Mouse (Mus musculus) forebrain, embryonic 10.5 days (tissue): ENCODE measurements around the gene Iqcd. TPM values are rescaled to one million over a fixed set of nuclear protein-coding genes. Genes with fewer than 3 reads are reported as not detected.

Source experiments
- DNase-seq: peaks from one replicate; pipeline ENCODE4 v3.0.0-alpha.2; 2017; ENCODE audit warnings: low spot score; ENCODE audit errors: extremely low spot score
- H3K27ac ChIP-seq: fragments of 300-500 bp; sonication (generic); 2 replicates; pipeline ENCODE4 v1.5.1; 2016; ENCODE audit warnings: mild to moderate bottlenecking
- H3K27me3 ChIP-seq: fragments of 300-500 bp; sonication (generic); 2 replicates; pipeline ENCODE4 v1.6.1; 2016; ENCODE audit warnings: mild to moderate bottlenecking; ENCODE audit not compliant: poor library complexity, severe bottlenecking
- H3K36me3 ChIP-seq: fragments of 300-500 bp; sonication (generic); replicated peaks from 2 replicates; pipeline ENCODE4 v1.6.1; 2016; ENCODE audit warnings: mild to moderate bottlenecking, moderate library complexity
- H3K4me1 ChIP-seq: fragments of 300-500 bp; sonication (generic); 2 replicates; pipeline ENCODE4 v1.6.1; 2016
- H3K4me3 ChIP-seq: fragments of 300-500 bp; sonication (generic); 2 replicates; pipeline ENCODE4 v1.5.1; 2016; ENCODE audit warnings: mild to moderate bottlenecking, moderate library complexity
- H3K9me3 ChIP-seq: fragments of 300-500 bp; sonication (generic); 2 replicates; pipeline ENCODE4 v1.6.1; 2016; ENCODE audit warnings: mild to moderate bottlenecking, moderate library complexity
- WGBS: fragments of 180-500 bp; shearing (Covaris S2); methylation state at CpG from one replicate; pipeline ENCODE4 v1.1.7; 2016; 5-methylcytosine and 5-hydroxymethylcytosine counted together
- polyA plus RNA-seq: library from polyadenylated mRNA; unstranded; fragments of >200 nt; fragmentation: Nextera tagmentation; extraction: Ambion mirVana; gene quantifications from 2 replicates; pipeline ENCODE4 v1.2.1, GENCODE M21; 2016

Gene Iqcd
- polyA plus RNA-seq, 1 experiment from 2014 or later, result 0.84 TPM

- Histone ChIP-seq H3K4me1 (peaks cover 88% of the 10 kb centered on the region), H3K27me3 (no peaks in the 10 kb centered on the region), H3K36me3 (no peaks in the 10 kb centered on the region), H3K9me3 (no peaks in the 10 kb centered on the region), H3K4me3 (peak overlapping the region; percentile 16; the same call in 1 of the 2 replicates), H3K27ac (peak overlapping the region; percentile 87)
- DNase-seq, result no peak
- 44% methylated on average over 15 of the region's 15 CpGs for WGBS
Observed at GRCm38 (mm10) chr5:120565171-120565905, 23.5 kb upstream of the Iqcd start.

GRCm38 (mm10) chr5:120566101-120566500 is 22.7 kb upstream of the Iqcd start:
- Histone ChIP-seq H3K4me3 (peak overlapping the region; percentile 16; the same call in 1 of the 2 replicates), H3K9me3 (no peaks in the 10 kb centered on the region), H3K4me1 (peaks cover 88% of the 10 kb centered on the region), H3K27me3 (no peaks in the 10 kb centered on the region), H3K36me3 (no peaks in the 10 kb centered on the region), H3K27ac (peak overlapping the region; percentile 87)
- no peak for DNase-seq
- 44% methylated on average over 5 of the region's 5 CpGs for WGBS

- Histone ChIP-seq H3K9me3 (no peaks in the 10 kb centered on the region), H3K4me1 (peaks cover 91% of the 10 kb centered on the region), H3K4me3 (no peak overlapping the region), H3K36me3 (no peaks in the 10 kb centered on the region), H3K27me3 (no peaks in the 10 kb centered on the region), H3K27ac (peak overlapping the region; percentile 87)
- 63% methylated on average over 9 of the region's 9 CpGs for WGBS
- DNase-seq, result no peak
Observed at GRCm38 (mm10) chr5:120566681-120567252, 22.0 kb upstream of the Iqcd start.

- DNase-seq, result no peak
- H3K9me3 ChIP-seq, result no peaks in the 10 kb centered on the region
- no peaks in the 10 kb centered on the region for H3K27me3 ChIP-seq
- 17% methylated on average over 21 of the region's 21 CpGs for WGBS
- H3K4me1 ChIP-seq, result peaks cover 89% of the 10 kb centered on the region
- peak overlapping the region; percentile 87 for H3K27ac ChIP-seq
- peak overlapping the region; percentile 23; the same call in 1 of the 2 replicates for H3K4me3 ChIP-seq
- no peaks in the 10 kb centered on the region for H3K36me3 ChIP-seq
Observed at GRCm38 (mm10) chr5:120567253-120567701, 21.5 kb upstream of the Iqcd start.

- DNase-seq, result no peak
- Histone ChIP-seq H3K36me3 (no peaks in the 10 kb centered on the region), H3K4me3 (no peak overlapping the region)
Observed at GRCm38 (mm10) chr5:120567761-120568211, 21.0 kb upstream of the Iqcd start.

GRCm38 (mm10) chr5:120568336-120568768 is 20.5 kb upstream of the Iqcd start:
- Histone ChIP-seq H3K36me3 (no peaks in the 10 kb centered on the region), H3K9me3 (no peaks in the 10 kb centered on the region), H3K27ac (peak overlapping the region; percentile 87), H3K27me3 (no peaks in the 10 kb centered on the region), H3K4me1 (peaks cover 81% of the 10 kb centered on the region), H3K4me3 (no peak overlapping the region)
- DNase-seq, result no peak
- WGBS, result 71% methylated on average over 9 of the region's 9 CpGs

More at GRCm38 (mm10) chr5:120567761-120568211, 21.0 kb upstream of the Iqcd start:
- Histone ChIP-seq H3K27me3 (no peaks in the 10 kb centered on the region), H3K4me1 (peaks cover 87% of the 10 kb centered on the region), H3K9me3 (no peaks in the 10 kb centered on the region), H3K27ac (peak overlapping the region; percentile 87)
- 65% methylated on average over 14 of the region's 14 CpGs for WGBS

- Histone ChIP-seq H3K36me3 (no peaks in the 10 kb centered on the region), H3K4me3 (no peak overlapping the region), H3K4me1 (peaks cover 75% of the 10 kb centered on the region), H3K9me3 (no peaks in the 10 kb centered on the region), H3K27me3 (no peaks in the 10 kb centered on the region), H3K27ac (peak overlapping the region; percentile 87)
- no peak for DNase-seq
- WGBS, result 88% methylated on average over 4 of the region's 4 CpGs
Observed at GRCm38 (mm10) chr5:120568964-120569363, 19.9 kb upstream of the Iqcd start.

- Histone ChIP-seq H3K9me3 (no peaks in the 10 kb centered on the region), H3K27ac (no peak overlapping the region), H3K36me3 (no peaks in the 10 kb centered on the region), H3K27me3 (no peaks in the 10 kb centered on the region), H3K4me3 (no peak overlapping the region), H3K4me1 (peaks cover 74% of the 10 kb centered on the region)
- 98% methylated on average over 3 of the region's 3 CpGs for WGBS
- no peak for DNase-seq
Observed at GRCm38 (mm10) chr5:120569791-120570190, 19.0 kb upstream of the Iqcd start.

- Histone ChIP-seq H3K4me3 (no peak overlapping the region), H3K9me3 (no peaks in the 10 kb centered on the region), H3K4me1 (peaks cover 73% of the 10 kb centered on the region), H3K27me3 (no peaks in the 10 kb centered on the region), H3K27ac (peak overlapping the region; percentile 31; the same call in 1 of the 2 replicates), H3K36me3 (no peaks in the 10 kb centered on the region)
- no peak for DNase-seq
- 90% methylated on average over 11 of the region's 11 CpGs for WGBS
Observed at GRCm38 (mm10) chr5:120570289-120570897, 18.4 kb upstream of the Iqcd start.

GRCm38 (mm10) chr5:120571056-120571740 is 17.6 kb upstream of the Iqcd start:
- Histone ChIP-seq H3K27me3 (no peaks in the 10 kb centered on the region), H3K36me3 (no peaks in the 10 kb centered on the region), H3K4me1 (peaks cover 65% of the 10 kb centered on the region), H3K27ac (peak overlapping the region; percentile 31), H3K4me3 (no peak overlapping the region), H3K9me3 (no peaks in the 10 kb centered on the region)
- WGBS, result 72% methylated on average over 14 of the region's 14 CpGs
- DNase-seq, result no peak

GRCm38 (mm10) chr5:120574469-120575063 is 14.2 kb upstream of the Iqcd start:
- DNase-seq, result no peak
- Histone ChIP-seq H3K36me3 (no peaks in the 10 kb centered on the region), H3K4me3 (no peak overlapping the region), H3K9me3 (no peaks in the 10 kb centered on the region), H3K27me3 (no peaks in the 10 kb centered on the region), H3K27ac (0 out of 2 replicates have a peak overlapping the region, but pooled peaks have one; percentile 11), H3K4me1 (peaks cover 57% of the 10 kb centered on the region)
- 82% methylated on average over 10 of the region's 10 CpGs for WGBS

GRCm38 (mm10) chr5:120576781-120577301 is 12.0 kb upstream of the Iqcd start:
- H3K9me3 ChIP-seq, result no peaks in the 10 kb centered on the region
- H3K36me3 ChIP-seq, result peaks cover 13% of the 10 kb centered on the region
- H3K4me3 ChIP-seq, result no peak overlapping the region
- no peaks in the 10 kb centered on the region for H3K27me3 ChIP-seq
- DNase-seq, result no peak
- WGBS, result 87% methylated on average over 11 of the region's 11 CpGs
- peaks cover 41% of the 10 kb centered on the region for H3K4me1 ChIP-seq
- 0 out of 2 replicates have a peak overlapping the region, but pooled peaks have one; percentile 7 for H3K27ac ChIP-seq
